Mouse (Mus musculus): ENCODE results near the gene Nanos3. TPM values are rescaled to one million over a fixed set of nuclear protein-coding genes. Genes with fewer than 3 reads are reported as not detected.

Nanos3 gene
- polyA plus RNA-seq, 1 experiment from 2014 or later = 3.7 TPM

DNA sequence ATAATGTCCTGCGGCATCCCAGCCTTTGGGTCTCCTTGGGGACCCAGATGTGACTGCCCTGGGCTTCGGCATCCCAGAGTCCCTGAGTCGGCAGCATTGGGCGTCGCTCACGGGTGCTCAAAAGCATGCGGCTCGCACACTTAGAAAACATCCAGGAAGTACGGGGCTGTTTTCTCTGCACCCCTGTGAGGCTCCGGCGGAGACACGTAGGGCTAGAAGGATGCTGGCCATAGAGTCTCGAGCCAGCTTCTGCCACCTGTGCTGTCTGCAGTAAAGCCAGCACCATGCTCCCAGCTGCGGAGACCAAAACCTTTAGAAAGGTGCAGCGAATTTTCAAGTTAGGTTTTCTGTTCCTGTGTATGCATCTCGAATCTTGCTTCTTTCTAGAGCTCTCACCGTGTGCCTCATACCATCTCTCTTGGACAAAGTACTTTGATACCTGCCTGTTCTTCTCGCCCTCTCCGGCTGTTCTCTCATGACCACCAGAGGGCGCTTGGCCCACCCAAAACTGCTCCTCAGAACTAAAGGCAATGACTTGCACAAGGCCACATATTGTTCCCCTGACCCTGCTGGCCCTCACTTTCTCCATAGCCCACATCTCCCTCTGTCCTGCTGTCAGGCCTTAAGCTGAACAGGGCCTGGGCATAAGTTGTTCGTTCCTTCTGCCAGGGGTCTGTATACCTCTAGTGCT is 2.2 kb upstream of the Nanos3 start:
- Histone ChIP-seq H3K27me3 (ENCODE audit: poor library complexity, severe bottlenecking) (peaks cover 44% of the 10 kb centered on the region), H3K36me3 (replicated peaks) (no peaks in the 10 kb centered on the region), H3K4me3 (peak overlapping the region; percentile 50), H3K4me1 (peaks cover 50% of the 10 kb centered on the region), H3K9me3 (no peaks in the 10 kb centered on the region), H3K27ac (peak overlapping the region; percentile 51; the same call in 1 of the 2 replicates)
- peak; percentile 76 for DNase-seq (ENCODE audit: extremely low spot score, low spot score)
- WGBS = 4% methylated on average over 21 of the region's 21 CpGs

DNA sequence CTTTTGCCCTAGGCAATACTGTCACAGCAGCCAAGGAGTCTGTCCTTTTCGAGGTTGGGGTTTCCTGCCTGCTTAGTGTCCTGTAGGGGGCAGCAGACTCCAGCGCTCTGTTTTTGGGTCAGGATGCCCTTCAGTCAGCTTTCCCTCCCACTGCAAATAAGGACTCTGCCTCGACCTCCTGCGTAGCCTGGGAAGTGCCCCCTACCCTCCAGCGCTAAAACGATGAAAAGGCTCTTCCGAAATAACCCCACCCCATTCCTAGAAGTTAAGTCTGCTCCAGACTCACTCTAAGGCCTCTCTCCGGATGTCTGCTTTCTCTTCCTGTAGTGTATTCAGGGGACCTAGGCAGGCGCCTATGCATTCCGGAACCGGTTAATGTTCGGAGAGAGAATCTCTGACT is 1.5 kb upstream of the Nanos3 start:
- Histone ChIP-seq H3K9me3 (no peaks in the 10 kb centered on the region), H3K4me1 (peaks cover 49% of the 10 kb centered on the region), H3K27me3 (ENCODE audit: poor library complexity, severe bottlenecking) (peaks cover 39% of the 10 kb centered on the region), H3K27ac (peak overlapping the region; percentile 51; the same call in 1 of the 2 replicates), H3K4me3 (peak overlapping the region; percentile 50), H3K36me3 (replicated peaks) (peaks cover 3% of the 10 kb centered on the region; the same call in 1 of the 2 replicates)
- under 1% methylated on average over 12 of the region's 12 CpGs for WGBS
- DNase-seq (ENCODE audit: extremely low spot score, low spot score) = peak; percentile 78

DNA sequence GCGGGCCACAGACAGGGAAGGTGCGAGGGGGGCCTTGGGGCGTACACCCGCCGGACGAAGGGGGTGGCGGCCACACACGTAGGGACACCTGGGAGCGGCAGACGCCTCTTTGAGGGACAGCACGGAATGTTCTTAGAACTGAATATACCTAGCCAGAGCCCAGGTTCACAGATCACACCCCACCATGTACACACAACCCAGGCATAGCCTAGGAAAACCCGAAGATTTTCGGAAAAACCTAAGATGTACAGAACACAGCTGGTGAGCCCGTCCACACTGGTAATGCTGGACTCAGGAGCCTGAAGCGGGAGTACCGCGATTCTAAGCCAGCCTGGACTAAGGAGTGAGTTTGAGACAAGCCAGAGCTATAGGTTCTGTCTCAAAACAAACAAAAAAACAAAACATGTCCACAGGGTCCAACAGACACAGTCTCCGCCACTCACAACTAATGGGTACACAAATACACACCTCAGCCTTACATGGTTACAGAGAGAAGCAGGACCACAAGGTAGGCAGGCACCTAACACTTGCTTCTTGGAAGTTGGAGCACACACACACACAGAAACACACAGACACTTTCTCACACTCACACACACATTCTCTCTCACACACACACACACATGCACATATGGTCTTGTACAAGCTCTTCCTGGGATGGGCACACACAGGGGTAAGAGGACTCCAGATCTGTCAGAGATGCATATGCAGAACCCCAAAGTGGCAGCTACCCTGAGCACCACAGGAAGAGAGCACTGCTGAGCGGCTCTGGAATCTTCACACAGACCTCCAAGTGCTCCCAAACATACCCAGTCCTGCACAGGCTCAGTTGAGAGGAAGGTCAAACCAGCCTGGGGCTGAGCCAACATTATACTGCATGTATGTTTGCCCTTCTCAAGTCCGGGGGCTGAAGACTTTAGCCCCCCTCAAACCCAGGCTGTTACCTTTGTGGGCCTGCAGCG is 653 bp downstream of the Nanos3 start:
- H3K4me1 ChIP-seq = peaks cover 64% of the 10 kb centered on the region
- WGBS = 21% methylated on average over 21 of the region's 21 CpGs
- H3K36me3 ChIP-seq (replicated peaks) = peaks cover 6% of the 10 kb centered on the region
- DNase-seq (ENCODE audit: extremely low spot score, low spot score) = no peak
- H3K9me3 ChIP-seq = no peaks in the 10 kb centered on the region
- H3K27me3 ChIP-seq (ENCODE audit: poor library complexity, severe bottlenecking) = peaks cover 39% of the 10 kb centered on the region
- peak overlapping the region; percentile 100 for H3K27ac ChIP-seq
- peak overlapping the region; percentile 91 for H3K4me3 ChIP-seq

DNA sequence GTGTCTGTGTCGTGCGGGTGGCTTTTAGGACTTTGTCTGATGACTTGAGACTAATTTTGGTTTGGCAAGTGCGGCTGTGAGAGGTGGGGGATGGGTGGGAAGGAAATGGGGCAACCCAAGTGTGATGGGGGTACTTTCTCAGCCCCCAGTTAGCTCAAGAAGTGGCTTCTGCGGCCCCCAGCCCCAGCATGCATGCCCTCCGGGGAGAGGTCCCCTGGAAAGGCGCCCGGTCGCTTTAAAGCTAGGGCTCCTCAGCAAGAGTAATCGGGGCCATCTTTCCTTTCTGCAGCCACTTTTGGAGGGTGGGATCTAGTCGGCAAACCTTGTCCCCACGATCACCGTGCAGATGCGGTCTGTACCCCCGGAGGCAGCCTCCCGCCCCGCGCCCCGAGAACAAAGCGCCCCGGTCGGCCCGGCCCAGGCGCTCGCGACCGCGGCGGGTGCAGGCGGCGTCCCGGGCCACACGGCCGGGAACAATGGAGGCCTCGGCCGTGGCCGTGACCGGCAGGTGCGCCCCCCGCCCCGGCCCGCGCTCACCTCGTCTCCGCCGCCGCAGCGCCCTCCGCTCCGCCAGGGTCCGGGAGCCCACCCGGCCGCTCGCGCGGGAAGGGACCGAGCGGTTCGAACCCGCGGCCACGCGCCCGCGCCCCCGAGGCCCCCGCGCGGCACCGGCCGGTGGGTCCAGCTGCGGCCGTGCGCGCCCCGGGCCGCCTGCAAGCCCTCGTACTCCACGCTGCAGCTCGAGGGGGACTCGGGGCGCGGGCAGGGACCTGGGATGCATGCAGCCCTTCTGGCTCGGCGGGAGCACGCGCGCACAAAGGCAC is 1.5 kb downstream of the Nanos3 start:
- Histone ChIP-seq H3K4me1 (peaks cover 73% of the 10 kb centered on the region), H3K9me3 (no peaks in the 10 kb centered on the region)
- 2% methylated on average over 85 of the region's 87 CpGs for WGBS

DNA sequence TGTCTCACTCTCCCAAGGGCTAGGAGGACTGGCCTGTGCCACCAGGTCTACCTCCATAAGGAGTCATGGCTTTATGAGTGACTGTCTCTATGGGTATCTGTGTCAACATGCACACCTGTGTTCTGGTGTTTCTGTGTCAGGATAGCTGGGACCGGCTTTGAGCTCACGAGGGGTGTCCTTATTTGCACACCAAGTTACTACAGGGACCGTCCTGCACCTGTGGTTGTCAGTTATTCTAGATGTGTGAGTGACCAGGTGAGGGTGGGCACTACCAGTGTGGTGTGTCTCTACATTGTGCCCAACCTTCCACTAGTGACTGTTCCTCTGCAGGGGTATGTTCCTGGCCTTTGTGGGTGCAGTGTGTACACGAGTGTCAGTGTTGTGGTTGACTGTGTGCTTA is 2.2 kb downstream of the Nanos3 start:
- WGBS = 70% methylated on average over 4 of the region's 4 CpGs
- no peak for DNase-seq (ENCODE audit: extremely low spot score, low spot score)
- H3K9me3 ChIP-seq = no peaks in the 10 kb centered on the region
- peak overlapping the region; percentile 91 for H3K4me3 ChIP-seq
- H3K4me1 ChIP-seq = peaks cover 77% of the 10 kb centered on the region
- peak overlapping the region; percentile 100 for H3K27ac ChIP-seq
- H3K27me3 ChIP-seq (ENCODE audit: poor library complexity, severe bottlenecking) = peaks cover 26% of the 10 kb centered on the region
- H3K36me3 ChIP-seq (replicated peaks) = peaks cover 19% of the 10 kb centered on the region

More for the DNA sequence above, 1.5 kb downstream of the Nanos3 start:
- Histone ChIP-seq H3K4me3 (peak overlapping the region; percentile 91), H3K27ac (peak overlapping the region; percentile 100), H3K27me3 (ENCODE audit: poor library complexity, severe bottlenecking) (peaks cover 33% of the 10 kb centered on the region), H3K36me3 (replicated peaks) (peaks cover 12% of the 10 kb centered on the region)
- DNase-seq (ENCODE audit: extremely low spot score, low spot score) = peak; percentile 55

DNA sequence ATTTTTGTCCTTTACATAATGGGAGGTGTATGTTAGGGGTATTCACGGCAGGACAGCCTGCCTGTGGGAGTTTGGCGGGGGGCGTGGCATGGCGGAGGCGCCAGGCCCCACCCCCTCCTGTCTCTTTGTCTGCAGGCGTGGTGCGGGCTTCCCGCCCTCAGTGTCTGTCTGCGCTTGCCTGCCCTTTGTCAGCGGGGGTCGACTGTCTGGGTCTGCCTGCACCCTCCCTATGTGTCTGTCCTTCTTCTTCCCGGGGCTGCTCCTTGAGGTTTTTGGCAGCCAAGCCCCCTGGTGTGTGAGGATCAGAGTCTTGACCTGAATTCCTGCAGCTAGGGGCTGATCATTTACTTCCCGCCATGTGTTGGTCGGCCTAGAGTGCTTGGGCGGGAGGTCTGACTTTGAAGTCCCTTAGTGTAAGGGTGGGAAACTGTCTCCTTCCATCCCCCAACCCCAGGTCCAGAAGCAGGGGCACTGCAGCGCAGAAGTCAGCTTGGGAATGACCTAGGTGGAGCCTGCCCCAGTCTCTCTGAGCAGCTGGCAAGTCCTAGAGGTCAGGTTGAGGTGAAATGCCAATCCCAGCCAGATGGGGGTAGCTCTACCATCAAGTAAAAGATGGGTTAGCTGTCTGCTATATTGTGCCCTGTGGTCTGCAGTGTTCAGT is 4.4 kb downstream of the Nanos3 start:
- H3K36me3 ChIP-seq (replicated peaks) = peaks cover 38% of the 10 kb centered on the region
- peaks cover 14% of the 10 kb centered on the region for H3K27me3 ChIP-seq (ENCODE audit: poor library complexity, severe bottlenecking)
- WGBS = under 1% methylated on average over 16 of the region's 16 CpGs
- peak; percentile 87 for DNase-seq (ENCODE audit: extremely low spot score, low spot score)
- peak overlapping the region; percentile 96 for H3K27ac ChIP-seq
- H3K4me1 ChIP-seq = peaks cover 75% of the 10 kb centered on the region
- H3K9me3 ChIP-seq = no peaks in the 10 kb centered on the region
- peak overlapping the region; percentile 51 for H3K4me3 ChIP-seq

DNA sequence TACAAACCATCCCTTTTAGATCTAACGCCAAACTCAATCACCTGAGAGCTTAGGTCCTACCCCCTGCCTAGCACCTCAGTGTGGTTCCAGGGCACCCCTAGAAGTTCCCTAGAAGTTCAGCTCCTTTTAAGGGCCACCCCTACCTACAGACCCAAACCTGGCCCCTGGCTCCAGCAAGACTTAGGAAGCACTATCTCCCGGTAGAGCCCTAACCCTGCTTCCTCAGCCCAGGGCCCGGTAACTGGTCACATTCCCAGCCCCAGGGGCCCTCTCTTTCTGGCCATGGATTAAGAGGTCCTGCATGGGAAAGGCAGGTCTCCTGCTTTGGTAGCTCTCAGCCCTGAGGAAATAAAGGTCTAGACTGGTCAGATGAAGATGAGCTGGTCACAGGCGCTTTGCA is 5.1 kb downstream of the Nanos3 start:
- Histone ChIP-seq H3K27me3 (ENCODE audit: poor library complexity, severe bottlenecking) (peaks cover 8% of the 10 kb centered on the region), H3K9me3 (no peaks in the 10 kb centered on the region), H3K36me3 (replicated peaks) (peaks cover 45% of the 10 kb centered on the region), H3K4me1 (peaks cover 75% of the 10 kb centered on the region), H3K4me3 (peak overlapping the region; percentile 51), H3K27ac (peak overlapping the region; percentile 96)
- WGBS = 11% methylated on average over 4 of the region's 4 CpGs
- no peak for DNase-seq (ENCODE audit: extremely low spot score, low spot score)

DNA sequence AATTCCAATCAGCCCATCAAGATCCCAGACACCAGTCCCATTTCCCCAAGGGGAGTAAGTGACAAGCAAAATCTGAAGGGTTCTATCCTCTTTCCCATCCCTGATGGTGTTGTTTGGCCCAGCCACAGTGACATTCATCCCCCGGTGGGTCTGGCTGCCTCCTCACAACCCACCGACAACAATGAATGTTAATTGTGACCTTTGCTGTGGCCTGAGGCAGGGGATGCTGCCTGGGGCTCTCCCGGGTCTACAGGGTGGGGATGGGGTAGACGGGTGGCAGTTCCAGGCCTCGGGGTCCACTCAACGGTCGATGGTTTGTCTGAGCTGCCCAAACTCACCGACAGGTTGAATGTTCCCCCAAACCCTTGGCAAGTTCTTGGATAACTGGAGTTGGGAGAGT is 6.4 kb downstream of the Nanos3 start:
- no peak for DNase-seq (ENCODE audit: extremely low spot score, low spot score)
- Histone ChIP-seq H3K9me3 (no peaks in the 10 kb centered on the region), H3K27ac (0 out of 2 replicates have a peak overlapping the region, but pooled peaks have one; percentile 9), H3K4me1 (peaks cover 63% of the 10 kb centered on the region), H3K4me3 (peak overlapping the region; percentile 3; the same call in 1 of the 2 replicates), H3K36me3 (replicated peaks) (peaks cover 59% of the 10 kb centered on the region), H3K27me3 (ENCODE audit: poor library complexity, severe bottlenecking) (no peaks in the 10 kb centered on the region)
- WGBS = 87% methylated on average over 8 of the region's 8 CpGs

DNA sequence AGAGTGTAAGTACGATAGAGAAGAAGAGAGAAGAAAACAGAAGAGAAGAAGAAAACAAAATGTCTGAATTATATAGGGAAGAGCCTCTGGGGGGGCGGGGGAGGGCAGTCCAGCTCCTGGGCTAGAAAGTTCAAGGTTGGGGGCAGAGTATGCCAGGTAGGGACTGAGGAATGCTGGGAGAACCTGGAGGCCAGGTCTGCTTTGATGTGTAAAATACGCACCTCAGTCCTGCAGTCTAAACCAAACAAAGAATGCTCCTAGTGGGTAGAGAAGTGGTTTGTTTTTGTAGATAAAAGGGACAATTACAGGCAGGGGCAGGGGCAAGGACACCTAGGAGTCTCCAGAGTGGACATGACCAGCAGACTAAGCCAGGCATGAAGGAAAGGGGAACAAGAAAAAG is 7.6 kb downstream of the Nanos3 start:
- Histone ChIP-seq H3K27me3 (ENCODE audit: poor library complexity, severe bottlenecking) (no peaks in the 10 kb centered on the region), H3K9me3 (no peaks in the 10 kb centered on the region), H3K36me3 (replicated peaks) (peaks cover 71% of the 10 kb centered on the region), H3K4me1 (peaks cover 51% of the 10 kb centered on the region), H3K4me3 (no peak overlapping the region), H3K27ac (no peak overlapping the region)
- no peak for DNase-seq (ENCODE audit: extremely low spot score, low spot score)
- WGBS = 83% methylated on average over 3 of the region's 3 CpGs

DNA sequence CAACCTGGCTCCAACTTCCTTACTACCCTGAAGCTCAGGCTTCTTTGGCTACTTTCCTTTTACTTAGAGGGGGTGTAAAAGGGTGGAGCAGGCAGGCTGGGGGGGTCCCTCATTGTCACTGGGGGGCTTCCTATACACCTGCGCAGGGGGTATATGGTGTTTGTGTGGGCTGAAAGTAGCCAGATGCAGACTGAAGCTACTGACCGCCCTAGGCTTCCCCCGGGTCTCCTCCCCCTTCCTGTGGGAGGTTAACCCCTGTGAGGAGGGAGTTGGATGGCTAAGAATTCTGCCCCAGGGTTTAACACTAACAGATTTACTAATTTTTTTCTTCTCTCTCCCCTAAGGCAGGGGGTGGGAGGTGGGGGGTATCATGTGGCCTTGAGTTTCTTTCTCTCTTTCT is 8.5 kb downstream of the Nanos3 start:
- WGBS = 55% methylated on average over 3 of the region's 3 CpGs
- Histone ChIP-seq H3K4me3 (no peak overlapping the region), H3K9me3 (no peaks in the 10 kb centered on the region), H3K36me3 (replicated peaks) (peaks cover 76% of the 10 kb centered on the region), H3K27ac (no peak overlapping the region), H3K27me3 (ENCODE audit: poor library complexity, severe bottlenecking) (no peaks in the 10 kb centered on the region), H3K4me1 (peaks cover 44% of the 10 kb centered on the region)
- DNase-seq (ENCODE audit: extremely low spot score, low spot score) = no peak

DNA sequence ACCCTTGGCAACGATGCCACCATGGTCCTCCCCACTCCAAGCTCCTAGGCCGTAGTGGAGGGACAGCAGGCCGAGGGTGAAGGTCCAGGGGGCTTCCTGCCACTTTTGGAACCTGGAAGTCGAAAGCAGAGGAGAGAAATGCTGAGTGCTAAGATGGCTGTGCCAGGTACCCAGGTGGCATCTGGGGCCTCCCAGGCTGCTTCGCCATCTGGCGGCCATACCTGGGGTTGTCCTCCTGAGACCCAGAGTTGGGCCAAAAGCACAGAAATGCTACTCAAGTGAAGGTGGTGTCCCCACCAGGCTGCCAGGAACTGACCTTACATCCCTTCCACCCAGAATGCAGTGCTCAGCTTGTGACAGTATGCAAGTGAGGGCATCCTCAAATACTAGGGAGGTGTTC is 11.2 kb downstream of the Nanos3 start:
- Histone ChIP-seq H3K27me3 (ENCODE audit: poor library complexity, severe bottlenecking) (no peaks in the 10 kb centered on the region), H3K4me1 (peaks cover 18% of the 10 kb centered on the region), H3K27ac (no peak overlapping the region), H3K36me3 (replicated peaks) (peaks cover 89% of the 10 kb centered on the region), H3K9me3 (no peaks in the 10 kb centered on the region), H3K4me3 (no peak overlapping the region)
- DNase-seq (ENCODE audit: extremely low spot score, low spot score) = no peak
- 79% methylated on average over 6 of the region's 6 CpGs for WGBS

DNA sequence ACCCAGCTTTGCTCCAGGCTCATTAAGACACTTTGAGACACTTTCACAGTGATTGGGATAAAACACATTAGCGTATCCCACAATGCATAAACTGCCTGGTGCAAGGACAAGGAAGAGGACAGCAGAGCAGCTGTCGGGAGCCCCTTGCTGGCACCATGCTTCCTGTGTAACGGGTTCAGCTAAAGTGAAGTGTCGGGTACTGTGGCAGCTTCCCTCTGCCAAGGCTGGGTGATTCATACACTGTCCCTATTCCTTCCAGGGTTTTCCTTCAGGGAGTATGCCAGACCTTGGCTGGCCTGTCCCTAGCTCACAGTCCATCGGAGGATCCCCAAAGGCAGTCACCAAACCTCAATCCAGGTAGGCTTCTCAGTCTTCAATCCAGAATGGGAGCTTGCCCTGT is 14.9 kb downstream of the Nanos3 start:
- Histone ChIP-seq H3K36me3 (replicated peaks) (peaks cover 54% of the 10 kb centered on the region), H3K4me1 (no peaks in the 10 kb centered on the region), H3K4me3 (no peak overlapping the region), H3K27me3 (ENCODE audit: poor library complexity, severe bottlenecking) (no peaks in the 10 kb centered on the region), H3K9me3 (no peaks in the 10 kb centered on the region), H3K27ac (no peak overlapping the region)
- 93% methylated on average over 5 of the region's 5 CpGs for WGBS
- no peak for DNase-seq (ENCODE audit: extremely low spot score, low spot score)
